Mouse (Mus musculus): Measurements from ENCODE around the gene Dgki. TPM values are rescaled to one million over a fixed set of nuclear protein-coding genes. Genes with fewer than 3 reads are reported as not detected.

Dgki gene
- total and polyA plus RNA-seq, 3 experiments: 4.4 to 8.7 (median 7.7) TPM

DNA sequence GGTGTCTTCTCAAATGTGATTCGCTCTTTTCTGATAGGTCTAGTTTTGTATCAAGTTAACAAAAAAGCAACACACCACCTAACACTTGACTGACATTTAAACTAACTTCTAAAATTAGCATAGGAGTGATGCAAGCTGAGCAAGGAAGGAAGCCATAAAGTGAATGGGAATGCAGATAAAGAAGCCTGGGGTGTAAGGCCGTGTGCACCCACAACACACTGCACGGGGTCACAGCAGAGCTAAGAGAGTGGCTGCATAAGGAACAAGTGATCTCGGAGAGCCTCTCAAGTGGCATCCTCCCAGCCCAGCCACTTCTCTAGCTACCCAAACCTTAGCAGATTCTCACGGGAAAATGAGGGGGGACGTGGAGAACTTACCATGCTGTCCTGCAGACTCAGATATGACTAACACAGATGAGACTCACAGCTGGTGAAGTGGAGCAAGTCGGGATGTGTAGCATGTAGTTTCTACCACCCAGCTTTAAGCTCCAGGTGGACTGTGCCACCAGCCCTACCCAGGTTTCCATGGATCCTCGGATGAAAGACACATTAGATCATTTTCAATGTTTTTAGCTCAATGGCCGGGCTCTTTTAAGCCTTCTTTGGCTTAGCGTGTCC, 38.6 kb downstream of the Dgki start:
- TF ChIP-seq SIN3A (IDR thresholded peaks at IDR 0.05; ENCODE audit: low read length): no peak
- Histone ChIP-seq H3K27ac (ENCODE audit: insufficient read depth, low read depth) (no peak overlapping the region), H3K9ac (ENCODE audit: insufficient read depth, low read depth) (no peak overlapping the region), H3K4me1 (ENCODE audit: control insufficient read depth in 1 of 2, insufficient read depth in 2 of 2) (peaks cover 3 to 39% of the 10 kb centered on the region in 2 experiments), H3K4me2 (ENCODE audit: insufficient read depth, low read depth, poor library complexity, severe bottlenecking) (no peak overlapping the region), H3K9me3 (replicated peaks; ENCODE audit: low read length) (peaks cover 8% of the 10 kb centered on the region), H3K27me3 (replicated peaks) (no peaks in the 10 kb centered on the region), H3K4me3 (replicated peaks in 1 of 3; ENCODE audit: low read depth in 2 of 3, low read length in 2 of 3, poor library complexity in 1 of 3) (no peak overlapping the region), H3K79me2 (replicated peaks; ENCODE audit: control insufficient read depth, extremely low read depth, insufficient read depth, poor library complexity, severe bottlenecking) (no peaks in the 10 kb centered on the region), H3K36me3 (replicated peaks in 1 of 2; ENCODE audit: control insufficient read depth in 1 of 2, insufficient read depth in 1 of 2, low read length in 1 of 2) (peaks cover 0 to 8% of the 10 kb centered on the region in 2 experiments)
- dilution Hi-C loops (cut with MboI; ENCODE audit: extremely low pct_ligation_motif_present, extremely low pct_unique_long_range_greater_than_20kb, low sequenced_read_pairs) (no loop called here), in situ Hi-C loops (cut with MboI; ENCODE audit: low pct_ligation_motif_present, low pct_unique_long_range_greater_than_20kb, low sequenced_read_pairs) (no loop called here)
- DNase-seq (ENCODE audit: extremely low read depth): no peak

DNA sequence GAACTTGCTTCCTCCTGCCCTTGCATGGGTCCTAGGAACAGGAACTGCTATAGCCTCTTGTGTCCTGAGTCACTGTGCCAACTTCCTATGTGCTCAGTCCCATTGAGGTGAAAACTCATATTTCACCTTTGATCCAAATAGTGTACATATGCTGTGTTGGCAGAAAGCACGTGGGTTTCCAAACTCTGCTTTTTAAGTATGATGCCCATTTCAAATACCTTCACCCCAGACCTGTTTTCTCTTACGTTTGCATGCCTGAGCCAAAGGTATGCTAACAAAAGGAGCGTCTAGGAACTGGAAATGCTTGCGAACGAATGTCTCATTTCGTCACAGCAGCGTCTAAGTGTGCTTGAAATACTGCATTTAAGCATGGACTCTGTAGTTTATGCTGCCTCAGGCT, 41.3 kb downstream of the Dgki start:
- TF ChIP-seq MXI1 (IDR thresholded peaks at IDR 0.05; ENCODE audit: low read depth, low read length): no peak
- TF ChIP-seq MYC (IDR thresholded peaks at IDR 0.05; ENCODE audit: low read depth, low read length): no peak
- no peak for TF ChIP-seq JUND (conservative IDR thresholded peaks at IDR 0.05; ENCODE audit: low read depth, low read length)
- TF ChIP-seq HCFC1 (IDR thresholded peaks at IDR 0.05; ENCODE audit: low read depth, low read length): no peak
- TF ChIP-seq ELF1 (IDR thresholded peaks at IDR 0.05; ENCODE audit: low read depth, low read length): no peak
- TF ChIP-seq ETS1 (conservative IDR thresholded peaks at IDR 0.05; ENCODE audit: low read depth, low read length): no peak
- TF ChIP-seq SMC3 (IDR thresholded peaks at IDR 0.05; ENCODE audit: low read depth, low read length): no peak
- no peak overlapping the region for H3K27ac ChIP-seq (ENCODE audit: insufficient read depth, low read depth)
- peaks cover 6 to 46% of the 10 kb centered on the region in 2 experiments for H3K4me1 ChIP-seq (ENCODE audit: control insufficient read depth in 1 of 2, insufficient read depth in 2 of 2)
- DNase-seq (ENCODE audit: extremely low read depth): no peak
- in situ Hi-C loops (cut with MboI; ENCODE audit: low pct_ligation_motif_present, low pct_unique_long_range_greater_than_20kb, low sequenced_read_pairs) (no loop called here), dilution Hi-C loops (cut with MboI; ENCODE audit: extremely low pct_ligation_motif_present, extremely low pct_unique_long_range_greater_than_20kb, low sequenced_read_pairs) (no loop called here)
- no peak overlapping the region for H3K4me3 ChIP-seq (replicated peaks in 1 of 3; ENCODE audit: low read depth in 2 of 3, low read length in 2 of 3, poor library complexity in 1 of 3)
- no peaks in the 10 kb centered on the region; the same call in 1 of the 2 replicates for H3K79me2 ChIP-seq (replicated peaks; ENCODE audit: control insufficient read depth, extremely low read depth, insufficient read depth, poor library complexity, severe bottlenecking)
- H3K9ac ChIP-seq (ENCODE audit: insufficient read depth, low read depth): no peak overlapping the region
- peaks cover 0 to 4% of the 10 kb centered on the region in 2 experiments for H3K36me3 ChIP-seq (replicated peaks in 1 of 2; ENCODE audit: control insufficient read depth in 1 of 2, insufficient read depth in 1 of 2, low read length in 1 of 2)
- no peak overlapping the region for H3K4me2 ChIP-seq (ENCODE audit: insufficient read depth, low read depth, poor library complexity, severe bottlenecking)
- H3K9me3 ChIP-seq (replicated peaks; ENCODE audit: low read length): peaks cover 5% of the 10 kb centered on the region
- H3K27me3 ChIP-seq (replicated peaks): no peaks in the 10 kb centered on the region

DNA sequence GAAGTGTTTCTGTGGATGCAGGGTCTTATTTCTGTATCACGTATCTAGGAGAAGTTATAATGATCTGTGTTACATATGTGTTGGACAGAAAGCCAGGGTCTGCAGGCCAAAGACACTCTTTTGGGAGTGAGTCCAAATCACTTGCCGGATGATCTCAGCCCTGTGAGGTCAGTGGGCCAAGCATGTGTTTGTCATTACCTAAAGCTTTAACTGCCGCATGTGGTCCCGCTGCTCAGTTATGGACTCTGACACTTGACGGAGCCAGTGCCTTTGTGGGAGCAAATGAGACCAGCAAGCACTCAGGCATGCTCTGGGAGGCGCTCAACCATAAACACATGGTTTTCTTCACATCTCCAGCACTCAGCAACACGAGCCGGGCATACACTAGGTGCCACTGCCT, 45.8 kb downstream of the Dgki start:
- no peak overlapping the region for H3K4me3 ChIP-seq (replicated peaks in 1 of 3; ENCODE audit: low read depth in 2 of 3, low read length in 2 of 3, poor library complexity in 1 of 3)
- peaks cover 6 to 18% of the 10 kb centered on the region in 2 experiments for H3K4me1 ChIP-seq (ENCODE audit: control insufficient read depth in 1 of 2, insufficient read depth in 2 of 2)
- no peak for DNase-seq (ENCODE audit: extremely low read depth)
- H3K9ac ChIP-seq (ENCODE audit: insufficient read depth, low read depth): no peak overlapping the region
- H3K27ac ChIP-seq (ENCODE audit: insufficient read depth, low read depth): no peak overlapping the region
- H3K36me3 ChIP-seq (replicated peaks in 1 of 2; ENCODE audit: control insufficient read depth in 1 of 2, insufficient read depth in 1 of 2, low read length in 1 of 2): peaks cover 0 to 9% of the 10 kb centered on the region in 2 experiments
- in situ Hi-C loops (cut with MboI; ENCODE audit: low pct_ligation_motif_present, low pct_unique_long_range_greater_than_20kb, low sequenced_read_pairs) (no loop called here), dilution Hi-C loops (cut with MboI; ENCODE audit: extremely low pct_ligation_motif_present, extremely low pct_unique_long_range_greater_than_20kb, low sequenced_read_pairs) (no loop called here)
- H3K27me3 ChIP-seq (replicated peaks): no peaks in the 10 kb centered on the region
- no peak overlapping the region for H3K4me2 ChIP-seq (ENCODE audit: insufficient read depth, low read depth, poor library complexity, severe bottlenecking)
- H3K79me2 ChIP-seq (replicated peaks; ENCODE audit: control insufficient read depth, extremely low read depth, insufficient read depth, poor library complexity, severe bottlenecking): no peaks in the 10 kb centered on the region; the same call in 1 of the 2 replicates
- H3K9me3 ChIP-seq (replicated peaks; ENCODE audit: low read length): no peaks in the 10 kb centered on the region
- TF ChIP-seq CTCF (conservative IDR thresholded peaks at IDR 0.05 in 1 of 2, IDR thresholded peaks at IDR 0.05 in 1 of 2; ENCODE audit: low read depth in 2 of 2, low read length in 2 of 2): peak in 1 of 2 experiments; percentile 29; a peak in 2 of 4 replicates
- no peak for TF ChIP-seq ZKSCAN1 (IDR thresholded peaks at IDR 0.05; ENCODE audit: borderline replicate concordance, low read depth, low read length)
- peak; percentile 37 for TF ChIP-seq SMC3 (IDR thresholded peaks at IDR 0.05; ENCODE audit: low read depth, low read length)
- TF ChIP-seq RAD21 (IDR thresholded peaks at IDR 0.05; ENCODE audit: low read depth, low read length): peak; percentile 10

Measured in CH12.LX (cell line).